Mouse (Mus musculus) megakaryocyte, embryonic 14.5 days (primary cell): ENCODE results near the gene Phactr1.

ENCODE experiments used
- FLI1 ChIP-seq: IDR thresholded peaks from 2 replicates; pipeline ENCODE4 v1.6.1; 2012; ENCODE audit warnings: low read length, inconsistent platforms, mixed read lengths
- GATA1 ChIP-seq: IDR thresholded peaks from 3 replicates; pipeline ENCODE4 v1.6.1; 2012; ENCODE audit warnings: mixed read lengths, low read length, inconsistent platforms, borderline replicate concordance

DNA sequence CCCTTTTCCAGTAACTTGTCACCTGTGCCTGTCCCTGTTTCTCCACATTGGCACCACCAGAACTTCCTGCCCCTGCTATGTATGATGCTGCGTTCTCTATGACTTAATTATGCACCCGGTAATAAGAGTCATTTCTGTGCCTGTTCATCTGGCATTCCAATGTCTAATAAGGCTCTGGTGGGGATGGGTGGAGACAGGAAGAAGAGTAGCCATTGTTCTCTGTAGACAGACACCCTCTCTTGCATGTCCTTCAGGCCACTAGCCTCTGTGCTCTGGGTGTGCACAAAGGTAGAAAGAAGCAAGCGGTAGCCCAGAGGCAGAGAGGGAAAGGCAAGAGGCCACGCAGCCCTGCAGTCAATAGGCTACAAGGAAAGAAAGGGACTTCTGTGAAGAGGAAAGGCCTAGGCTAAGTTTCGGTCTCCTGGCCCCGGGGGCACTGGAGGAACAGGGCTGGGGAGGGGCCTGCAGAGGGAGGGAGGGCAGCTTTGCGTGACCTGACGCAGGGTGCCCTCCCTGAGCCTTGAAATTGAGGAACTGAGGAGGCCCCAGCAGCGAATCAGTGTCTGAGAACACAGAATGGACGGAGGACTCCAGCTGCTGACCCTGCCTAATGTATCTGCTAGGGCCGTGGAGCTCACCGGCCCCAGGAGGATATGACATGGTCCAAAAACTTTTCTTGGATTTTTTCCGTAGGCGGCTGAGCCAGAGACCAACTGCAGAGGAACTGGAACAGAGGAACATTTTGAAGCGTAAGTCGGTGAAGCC is 442.1 kb downstream of the Phactr1 start:
- TF ChIP-seq GATA1 (no peak), FLI1 (no peak)
